Mouse (Mus musculus): ENCODE measurements around the gene Odf3l1. TPM values are rescaled to one million over a fixed set of nuclear protein-coding genes. Genes with fewer than 3 reads are reported as not detected.

Odf3l1 gene
- total and polyA plus RNA-seq, 2 experiments from 2014 or later: 0.36 TPM; not detected in 1

DNA sequence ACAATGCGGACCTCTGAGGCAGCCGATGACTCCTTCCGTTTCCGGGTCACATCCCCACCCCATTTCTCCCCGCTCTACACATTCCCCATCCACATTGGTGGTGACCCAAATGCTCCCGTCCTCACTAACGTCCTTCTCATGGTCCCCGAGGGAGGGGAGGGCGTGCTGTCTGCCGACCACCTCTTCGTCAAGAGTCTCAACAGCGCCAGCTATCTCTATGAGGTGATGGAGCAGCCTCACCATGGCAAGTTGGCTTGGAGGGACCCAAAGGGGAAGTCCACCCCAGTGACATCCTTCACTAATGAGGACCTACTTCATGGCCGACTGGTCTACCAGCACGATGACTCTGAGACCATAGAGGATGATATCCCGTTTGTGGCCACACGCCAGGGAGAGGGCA lies 23.1 kb upstream of the Odf3l1 start:
- no peak overlapping the region for H3K27ac ChIP-seq (ENCODE audit: low read depth)
- no peaks in the 10 kb centered on the region for H3K27me3 ChIP-seq (ENCODE audit: control insufficient read depth, insufficient read depth, low read length)
- ATAC-seq (ENCODE audit: insufficient read depth, low read depth) (no peak), DNase-seq (ENCODE audit: low spot score) (no peak)
- WGBS: 86% methylated on average over 16 of the region's 16 CpGs
- H3K4me1 ChIP-seq (ENCODE audit: control insufficient read depth, insufficient read depth): 0 out of 2 replicates have a peak, but pooled peaks cover 3% of the 10 kb centered on the region
- peaks cover 67% of the 10 kb centered on the region for H3K36me3 ChIP-seq (replicated peaks; ENCODE audit: control insufficient read depth, insufficient read depth, low read length)
- no peak overlapping the region for H3K4me2 ChIP-seq (ENCODE audit: low read depth, low read length)
- H3K9me3 ChIP-seq (replicated peaks; ENCODE audit: control insufficient read depth, low read length): no peaks in the 10 kb centered on the region
- H3K9ac ChIP-seq (replicated peaks; ENCODE audit: low read depth, low read length): no peak overlapping the region
- TF ChIP-seq CTCF (IDR thresholded peaks at IDR 0.05; ENCODE audit: low read depth) (no peak), EP300 (IDR thresholded peaks at IDR 0.05; ENCODE audit: low read depth) (no peak)
- H3K4me3 ChIP-seq (ENCODE audit: low read depth, low read length): no peak overlapping the region

DNA sequence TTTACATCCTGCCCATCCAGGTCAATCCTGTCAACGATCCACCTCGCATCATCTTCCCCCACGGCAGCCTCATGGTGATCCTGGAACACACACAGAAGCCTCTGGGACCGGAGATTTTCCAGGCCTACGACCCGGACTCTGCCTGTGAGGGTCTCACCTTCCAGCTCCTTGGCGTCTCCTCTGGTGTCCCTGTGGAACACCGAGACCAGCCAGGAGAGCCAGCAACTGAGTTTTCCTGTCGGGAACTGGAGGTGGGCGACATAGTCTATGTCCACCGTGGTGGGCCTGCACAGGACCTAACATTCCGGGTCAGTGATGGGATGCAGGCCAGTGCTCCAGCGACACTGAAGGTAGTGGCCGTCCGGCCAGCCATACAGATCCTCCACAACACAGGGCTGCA lies 22.1 kb upstream of the Odf3l1 start:
- Histone ChIP-seq H3K4me1 (ENCODE audit: control insufficient read depth, insufficient read depth) (0 out of 2 replicates have a peak, but pooled peaks cover under 1% of the 10 kb centered on the region), H3K27me3 (ENCODE audit: control insufficient read depth, insufficient read depth, low read length) (no peaks in the 10 kb centered on the region), H3K9me3 (replicated peaks; ENCODE audit: control insufficient read depth, low read length) (no peaks in the 10 kb centered on the region), H3K9ac (replicated peaks; ENCODE audit: low read depth, low read length) (no peak overlapping the region), H3K4me3 (ENCODE audit: low read depth, low read length) (no peak overlapping the region), H3K27ac (ENCODE audit: low read depth) (no peak overlapping the region), H3K4me2 (ENCODE audit: low read depth, low read length) (no peak overlapping the region), H3K36me3 (replicated peaks; ENCODE audit: control insufficient read depth, insufficient read depth, low read length) (peaks cover 61% of the 10 kb centered on the region)
- DNase-seq (ENCODE audit: low spot score) (no peak), ATAC-seq (ENCODE audit: insufficient read depth, low read depth) (no peak)
- TF ChIP-seq CTCF (IDR thresholded peaks at IDR 0.05; ENCODE audit: low read depth) (no peak), EP300 (IDR thresholded peaks at IDR 0.05; ENCODE audit: low read depth) (no peak)
- WGBS: 94% methylated on average over 15 of the region's 15 CpGs

DNA sequence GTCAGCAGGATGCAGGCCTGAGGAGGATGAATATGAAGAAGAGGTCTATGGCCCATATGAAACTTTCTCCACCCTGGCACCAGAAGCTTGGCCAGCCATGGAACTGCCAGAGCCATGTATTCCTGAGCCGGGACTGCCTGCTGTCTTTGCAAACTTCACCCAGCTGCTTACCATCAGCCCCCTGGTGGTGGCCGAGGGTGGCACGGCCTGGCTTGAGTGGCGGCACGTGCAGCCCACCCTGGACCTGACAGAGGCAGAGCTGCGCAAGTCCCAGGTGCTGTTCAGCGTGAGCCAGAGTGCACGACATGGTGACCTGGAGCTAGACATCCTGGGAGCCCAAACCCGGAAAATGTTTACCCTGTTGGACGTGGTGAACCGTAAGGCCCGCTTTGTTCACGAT lies 21.6 kb upstream of the Odf3l1 start:
- peaks cover 61% of the 10 kb centered on the region for H3K36me3 ChIP-seq (replicated peaks; ENCODE audit: control insufficient read depth, insufficient read depth, low read length)
- 60% methylated on average over 13 of the region's 13 CpGs for WGBS

DNA sequence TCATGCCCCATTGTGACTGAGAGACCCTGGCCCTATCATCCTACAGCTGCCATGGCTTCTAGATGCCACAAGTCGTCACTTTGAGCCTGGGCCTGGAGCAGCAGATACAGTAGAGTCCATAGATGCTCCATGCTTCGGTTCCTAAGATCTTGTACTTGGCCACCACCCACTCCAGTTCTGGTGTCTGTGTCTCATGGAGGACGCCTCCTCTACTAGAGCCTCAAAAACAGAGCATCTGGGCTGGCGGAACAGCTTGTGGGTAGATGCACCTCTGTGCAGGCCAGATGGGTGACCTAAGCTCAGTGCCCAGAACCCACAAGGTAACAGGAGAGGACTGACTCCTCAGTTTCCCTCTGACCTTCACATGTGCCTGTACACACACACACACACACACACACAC lies 19.8 kb upstream of the Odf3l1 start:
- Histone ChIP-seq H3K4me3 (ENCODE audit: low read depth, low read length) (no peak overlapping the region), H3K36me3 (replicated peaks; ENCODE audit: control insufficient read depth, insufficient read depth, low read length) (peaks cover 51% of the 10 kb centered on the region), H3K4me1 (ENCODE audit: control insufficient read depth, insufficient read depth) (no peaks in the 10 kb centered on the region), H3K9ac (replicated peaks; ENCODE audit: low read depth, low read length) (no peak overlapping the region), H3K4me2 (ENCODE audit: low read depth, low read length) (no peak overlapping the region), H3K9me3 (replicated peaks; ENCODE audit: control insufficient read depth, low read length) (no peaks in the 10 kb centered on the region), H3K27ac (ENCODE audit: low read depth) (no peak overlapping the region), H3K27me3 (ENCODE audit: control insufficient read depth, insufficient read depth, low read length) (no peaks in the 10 kb centered on the region)
- DNase-seq (ENCODE audit: low spot score): no peak
- ATAC-seq (ENCODE audit: insufficient read depth, low read depth): no peak
- 89% methylated on average over 4 of the region's 4 CpGs for WGBS
- TF ChIP-seq EP300 (IDR thresholded peaks at IDR 0.05; ENCODE audit: low read depth): no peak
- TF ChIP-seq CTCF (IDR thresholded peaks at IDR 0.05; ENCODE audit: low read depth): no peak

More for the DNA sequence above, 21.6 kb upstream of the Odf3l1 start:
- ATAC-seq (ENCODE audit: insufficient read depth, low read depth): no peak
- Histone ChIP-seq H3K27me3 (ENCODE audit: control insufficient read depth, insufficient read depth, low read length) (no peaks in the 10 kb centered on the region), H3K9me3 (replicated peaks; ENCODE audit: control insufficient read depth, low read length) (no peaks in the 10 kb centered on the region), H3K27ac (ENCODE audit: low read depth) (no peak overlapping the region), H3K4me3 (ENCODE audit: low read depth, low read length) (no peak overlapping the region), H3K4me2 (ENCODE audit: low read depth, low read length) (no peak overlapping the region), H3K9ac (replicated peaks; ENCODE audit: low read depth, low read length) (no peak overlapping the region), H3K4me1 (ENCODE audit: control insufficient read depth, insufficient read depth) (no peaks in the 10 kb centered on the region)
- DNase-seq (ENCODE audit: low spot score): peak; percentile 24
- TF ChIP-seq EP300 (IDR thresholded peaks at IDR 0.05; ENCODE audit: low read depth) (no peak), CTCF (IDR thresholded peaks at IDR 0.05; ENCODE audit: low read depth) (peak; percentile 64)

DNA sequence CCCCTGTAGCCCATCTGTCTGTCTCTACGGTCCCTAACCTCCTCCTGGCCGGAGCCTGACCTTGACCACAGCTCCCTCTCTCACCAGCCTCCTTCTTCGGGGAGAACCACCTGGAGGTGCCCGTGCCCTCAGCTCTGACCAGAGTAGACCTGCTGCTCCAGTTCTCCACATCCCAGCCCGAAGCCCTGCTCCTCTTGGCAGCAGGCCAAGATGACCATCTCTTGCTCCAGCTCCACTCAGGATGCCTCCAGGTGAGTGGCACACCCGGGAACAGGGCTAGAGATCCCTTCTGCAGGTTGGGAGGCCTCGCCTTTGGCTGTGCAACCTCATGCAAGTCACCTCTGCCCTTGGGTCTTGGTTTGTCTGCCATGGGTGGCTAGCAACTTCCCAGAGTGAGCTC lies 19.0 kb upstream of the Odf3l1 start:
- DNase-seq (ENCODE audit: low spot score) (no peak), ATAC-seq (ENCODE audit: insufficient read depth, low read depth) (no peak)
- peaks cover 45% of the 10 kb centered on the region for H3K36me3 ChIP-seq (replicated peaks; ENCODE audit: control insufficient read depth, insufficient read depth, low read length)
- H3K27ac ChIP-seq (ENCODE audit: low read depth): no peak overlapping the region
- no peak overlapping the region for H3K9ac ChIP-seq (replicated peaks; ENCODE audit: low read depth, low read length)
- no peaks in the 10 kb centered on the region for H3K4me1 ChIP-seq (ENCODE audit: control insufficient read depth, insufficient read depth)
- 84% methylated on average over 7 of the region's 7 CpGs for WGBS
- H3K9me3 ChIP-seq (replicated peaks; ENCODE audit: control insufficient read depth, low read length): no peaks in the 10 kb centered on the region
- H3K4me3 ChIP-seq (ENCODE audit: low read depth, low read length): no peak overlapping the region
- no peaks in the 10 kb centered on the region for H3K27me3 ChIP-seq (ENCODE audit: control insufficient read depth, insufficient read depth, low read length)
- TF ChIP-seq EP300 (IDR thresholded peaks at IDR 0.05; ENCODE audit: low read depth) (no peak), CTCF (IDR thresholded peaks at IDR 0.05; ENCODE audit: low read depth) (no peak)
- no peak overlapping the region for H3K4me2 ChIP-seq (ENCODE audit: low read depth, low read length)

DNA sequence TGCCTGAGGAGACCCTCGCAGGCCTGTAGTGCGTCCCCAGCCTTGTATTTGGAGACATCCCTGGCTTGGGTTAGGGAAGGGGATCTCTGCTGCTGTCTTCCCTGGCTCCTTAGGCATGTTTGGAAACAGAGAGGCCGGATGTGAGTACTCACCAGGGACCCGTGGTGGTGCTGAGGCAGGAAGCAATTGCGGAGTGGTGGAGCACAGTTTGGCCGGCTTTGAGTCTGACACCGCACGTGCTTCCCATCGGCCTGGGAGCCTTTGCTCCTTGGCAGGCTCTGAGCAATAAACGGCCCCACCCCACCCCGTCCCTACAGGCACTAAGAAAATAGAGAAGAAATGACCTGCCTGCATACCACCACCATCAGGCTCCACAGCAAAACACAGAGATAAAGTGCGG lies 18.3 kb upstream of the Odf3l1 start:
- DNase-seq (ENCODE audit: low spot score): peak; percentile 50
- Histone ChIP-seq H3K27me3 (ENCODE audit: control insufficient read depth, insufficient read depth, low read length) (no peaks in the 10 kb centered on the region), H3K36me3 (replicated peaks; ENCODE audit: control insufficient read depth, insufficient read depth, low read length) (peaks cover 38% of the 10 kb centered on the region), H3K4me2 (ENCODE audit: low read depth, low read length) (no peak overlapping the region), H3K27ac (ENCODE audit: low read depth) (peak overlapping the region; percentile 40; the same call in 1 of the 2 replicates), H3K9me3 (replicated peaks; ENCODE audit: control insufficient read depth, low read length) (no peaks in the 10 kb centered on the region), H3K4me1 (ENCODE audit: control insufficient read depth, insufficient read depth) (no peaks in the 10 kb centered on the region), H3K4me3 (ENCODE audit: low read depth, low read length) (no peak overlapping the region), H3K9ac (replicated peaks; ENCODE audit: low read depth, low read length) (no peak overlapping the region)
- no peak for TF ChIP-seq CTCF (IDR thresholded peaks at IDR 0.05; ENCODE audit: low read depth)
- 0 out of 2 replicates have a peak, but pooled peaks have one; percentile 46 for TF ChIP-seq EP300 (IDR thresholded peaks at IDR 0.05; ENCODE audit: low read depth)
- 46% methylated on average over 12 of the region's 12 CpGs for WGBS
- peak; percentile 32; the same call in 1 of the 2 replicates for ATAC-seq (ENCODE audit: insufficient read depth, low read depth)

Measured in heart, postnatal 0 days (tissue).